Mouse (Mus musculus): ENCODE data around the gene Olfr457.

- TF ChIP-seq CTCF (IDR thresholded peaks at IDR 0.05; ENCODE audit: low read depth) (no peak), EP300 (IDR thresholded peaks at IDR 0.05; ENCODE audit: low read depth) (no peak)
Measured at GRCm38 (mm10) chr6:42470542-42470941, 5.6 kb downstream of the Olfr457 start.

All from heart, postnatal 0 days (tissue).